Comparison of ENCODE assay signal across 12 mouse cellular contexts in the genomic region with DNA sequence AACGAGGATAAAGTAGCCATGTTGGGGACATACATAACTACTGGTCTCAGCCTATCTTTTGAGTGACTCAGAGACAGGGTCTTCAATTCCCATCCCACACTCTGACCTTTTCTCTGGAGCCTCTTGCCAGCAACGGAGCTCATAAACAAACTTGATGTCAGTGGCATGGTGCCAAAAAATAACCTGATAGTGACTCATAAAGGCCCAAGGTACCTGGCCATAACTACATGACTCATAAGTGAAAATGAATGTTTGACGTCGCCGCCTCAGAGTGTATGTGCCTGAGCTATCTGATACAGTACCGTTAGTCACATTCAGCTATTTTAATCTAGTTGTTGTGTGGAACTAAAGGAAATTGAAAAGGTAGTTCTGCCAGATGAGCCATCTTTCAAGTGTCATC. TPM values are rescaled to one million over a fixed set of nuclear protein-coding genes. Genes with fewer than 3 reads are reported as not detected.
DNase-seq lines count a peak whose midpoint lies in the region; ATAC-seq and TF ChIP-seq lines count a peak whose summit lies in the region.
"Had no signal": no experiment of that assay in that cellular context is flagged by ENCODE, and none has a peak within 500 bp of the region (broad histone marks: within the 10 kb centered on the region; RNA-seq: fewer than 3 reads in every experiment).

No protein-coding gene starts in this region.

- H3K9me3 ChIP-seq in lung, embryonic 14.5 days (ENCODE audit: low read depth, low read length), result no peaks in the 10 kb centered on the region
- no peaks in the 10 kb centered on the region for H3K9me3 ChIP-seq in embryonic facial prominence, embryonic 12.5 days
- H3K9me3 ChIP-seq in liver, embryonic 12.5 days (replicated peaks), result no peaks in the 10 kb centered on the region

- peak overlapping the region; percentile 98; the same call in 1 of the 2 replicates for H3K27ac ChIP-seq in lung, embryonic 14.5 days (ENCODE audit: low read depth)
- peak overlapping the region; percentile 98 for H3K27ac ChIP-seq in embryonic facial prominence, embryonic 12.5 days
- peak overlapping the region; percentile 30; the same call in 1 of the 2 replicates for H3K27ac ChIP-seq in liver, embryonic 12.5 days
- H3K27ac ChIP-seq: left cerebral cortex, adult 2 months had no signal

- H3K4me3 ChIP-seq in lung, embryonic 14.5 days (ENCODE audit: low read depth, low read length), result no peak overlapping the region
- H3K4me3 ChIP-seq in embryonic facial prominence, embryonic 12.5 days, result no peak overlapping the region
- H3K4me3 ChIP-seq in liver, embryonic 12.5 days, result no peak overlapping the region
- H3K4me3 ChIP-seq: left cerebral cortex, adult 2 months had no signal

- H3K36me3 ChIP-seq in lung, embryonic 14.5 days (ENCODE audit: insufficient read depth), result no peaks in the 10 kb centered on the region
- H3K36me3 ChIP-seq in embryonic facial prominence, embryonic 12.5 days, result no peaks in the 10 kb centered on the region
- H3K36me3 ChIP-seq in liver, embryonic 12.5 days, result no peaks in the 10 kb centered on the region

- WGBS in lung, embryonic 14.5 days, result 61% methylated on average over 6 of the region's 6 CpGs
- 76% methylated on average over 6 of the region's 6 CpGs for WGBS in embryonic facial prominence, embryonic 12.5 days
- 66% methylated on average over 6 of the region's 6 CpGs for WGBS in liver, embryonic 12.5 days (ENCODE audit: insufficient replicate concordance)

- intact Hi-C loops in gastrocnemius, postnatal 14 days (cut with DNase I; ENCODE audit: low total_unique reads), result no loop called here

- H3K27me3 ChIP-seq in lung, embryonic 14.5 days (ENCODE audit: insufficient read depth, low read length), result no peaks in the 10 kb centered on the region
- no peaks in the 10 kb centered on the region for H3K27me3 ChIP-seq in embryonic facial prominence, embryonic 12.5 days
- peaks cover 51% of the 10 kb centered on the region for H3K27me3 ChIP-seq in liver, embryonic 12.5 days (replicated peaks)

- H3K4me1 ChIP-seq in lung, embryonic 14.5 days (ENCODE audit: insufficient read depth), result peaks cover 65% of the 10 kb centered on the region
- H3K4me1 ChIP-seq in embryonic facial prominence, embryonic 12.5 days, result peaks cover 73% of the 10 kb centered on the region
- H3K4me1 ChIP-seq in liver, embryonic 12.5 days, result peaks cover 79% of the 10 kb centered on the region

- DNase-seq in gastrocnemius, adult 18-20 months (ENCODE audit: low spot score), result peak; percentile 47
- no peak for DNase-seq in gastrocnemius, postnatal 14 days
- no peak for DNase-seq in lung, embryonic 14.5 days
- DNase-seq in lung, adult 18-20 months, result no peak
- no peak for DNase-seq in thymus, postnatal 10 days (ENCODE audit: low spot score in 2 of 2)
- DNase-seq in gastrocnemius, postnatal 4 days (ENCODE audit: low spot score in 2 of 2), result no peak
- DNase-seq: adrenal gland, postnatal 14 days; cerebellum, postnatal 25 days; kidney, adult 2 months had no signal

- ATAC-seq in lung, embryonic 14.5 days (ENCODE audit: insufficient read depth), result no peak
- no peak for ATAC-seq in embryonic facial prominence, embryonic 12.5 days (ENCODE audit: insufficient number of reproducible peaks, insufficient read depth, low FRiP score, low TSS enrichment)
- no peak for ATAC-seq in liver, embryonic 12.5 days

- TF ChIP-seq CTCF in lung, embryonic 14.5 days (IDR thresholded peaks at IDR 0.05; ENCODE audit: low read depth), result no peak

- no peak overlapping the region for H3K9ac ChIP-seq in lung, embryonic 14.5 days
- H3K9ac ChIP-seq in embryonic facial prominence, embryonic 12.5 days, result no peak overlapping the region
- no peak overlapping the region for H3K9ac ChIP-seq in liver, embryonic 12.5 days

- no peak overlapping the region for H3K4me2 ChIP-seq in lung, embryonic 14.5 days
- H3K4me2 ChIP-seq in embryonic facial prominence, embryonic 12.5 days (replicated peaks), result no peak overlapping the region
- H3K4me2 ChIP-seq in liver, embryonic 12.5 days, result no peak overlapping the region

RNA-seq across cellular contexts. Expression of a gene that starts 16.9 kb away (rescaled TPM):
- total RNA-seq in gastrocnemius, adult 18-20 months (2021), result under 1 TPM; 0.14 to 0.18 TPM
- 1 to 10 TPM; 1.5 to 2.9 TPM for total RNA-seq in gastrocnemius, postnatal 14 days (2021)
- polyA plus RNA-seq in lung, embryonic 14.5 days (2014; fragmentation: Nextera tagmentation; extraction: Ambion mirVana), result 97.5 and 102 TPM in 2 replicates
- polyA plus RNA-seq in embryonic facial prominence, embryonic 12.5 days (2016; fragmentation: Nextera tagmentation; extraction: Ambion mirVana), result 66.9 and 71.1 TPM in 2 replicates
- polyA plus RNA-seq in liver, embryonic 12.5 days (2016; fragmentation: Nextera tagmentation; extraction: Ambion mirVana), result 126 and 130 TPM in 2 replicates
- 10 to 100 TPM; 10.3 to 12.1 TPM for total RNA-seq in gastrocnemius, postnatal 4 days (2021)

Comparison
In these comparisons a context has a peak if more than half of its experiments do, and no peak if none do; other contexts are left out.
1. H3K27ac ChIP-seq: peak in every context shown above with its lines; median percentile 98 in lung, embryonic 14.5 days; 98 in embryonic facial prominence, embryonic 12.5 days; 30 in liver, embryonic 12.5 days.